Mouse (Mus musculus): ENCODE measurements around the gene Ppp1r9a. TPM values are rescaled to one million over a fixed set of nuclear protein-coding genes. Genes with fewer than 3 reads are reported as not detected.
"Not testable (repeated sequence)": the region's sequence is repeated elsewhere in the genome, so short reads cannot be mapped to it uniquely, and the experiment has no call there.

Ppp1r9a gene
- total RNA-seq (2021) = 10 to 100 TPM; 16.7 to 21.4 TPM
- long read RNA-seq, experiment 1, partial matches to known transcripts = 0 of 3 reads
- long read RNA-seq, experiment 1, other reads (novel, unspliced or antisense) = 3 of 3 reads
- long read RNA-seq, experiment 2, partial matches to known transcripts = 0 of 6 reads
- long read RNA-seq, experiment 2, other reads (novel, unspliced or antisense) = 6 of 6 reads

DNA sequence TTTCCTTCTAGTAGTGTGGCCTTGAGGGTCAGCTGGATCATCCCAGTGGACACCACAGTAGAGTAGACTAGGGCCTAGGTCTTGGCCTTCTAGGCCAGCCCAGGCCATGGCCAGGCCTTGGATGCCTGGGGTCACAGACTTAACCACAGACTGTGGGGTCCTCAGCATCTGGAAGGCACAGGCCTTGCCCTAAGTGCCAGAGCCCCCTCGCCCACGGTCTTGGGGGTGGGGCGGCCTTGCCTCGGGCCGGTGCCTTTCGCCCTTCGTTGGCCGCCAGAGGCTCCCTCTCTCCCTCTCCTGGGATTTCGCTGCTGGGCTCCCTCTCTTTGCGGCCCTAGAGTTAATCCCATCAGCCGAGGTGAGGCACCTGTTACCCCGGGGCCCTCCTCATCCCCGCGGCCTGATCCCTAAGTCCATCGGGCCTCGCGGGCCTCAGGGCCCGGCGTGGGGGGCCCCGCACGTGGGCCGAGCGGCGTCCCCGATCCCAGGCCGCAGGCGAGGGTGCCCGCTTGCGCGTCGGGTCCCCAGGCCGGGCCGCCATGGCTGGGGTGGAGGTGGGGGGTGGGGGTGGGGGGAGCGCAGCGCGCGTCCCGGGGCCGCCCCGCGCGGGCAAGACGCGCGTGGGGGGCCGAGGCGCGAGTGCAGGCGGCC lies at the start of gene Ppp1r9a:
TSS of gene Ppp1r9a (plus strand) at position 244 of the 651 bp plus-strand sequence.
- peak; percentile 50 for DNase-seq

DNA sequence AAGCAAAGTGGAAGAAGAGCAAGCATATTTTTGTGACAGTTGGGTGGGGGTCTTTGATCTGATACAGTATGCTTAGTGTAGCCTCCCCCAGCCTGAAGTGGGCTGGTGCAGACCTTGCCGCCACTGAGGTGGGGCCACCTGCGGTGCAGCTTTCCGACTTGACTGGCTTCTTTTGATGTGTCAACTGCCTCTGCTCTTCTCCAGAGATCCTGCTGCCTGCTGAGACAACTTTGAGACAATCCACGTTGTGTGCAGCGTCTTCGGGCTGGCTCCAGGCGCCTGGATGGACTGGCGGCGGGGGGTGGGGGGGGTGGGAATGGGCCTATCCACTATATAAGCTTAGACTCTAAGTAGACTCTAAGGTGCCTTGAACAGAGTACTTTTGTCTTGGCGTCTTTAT lies 47.5 kb upstream of the Ppp1r9a start:
- no peak for DNase-seq

DNA sequence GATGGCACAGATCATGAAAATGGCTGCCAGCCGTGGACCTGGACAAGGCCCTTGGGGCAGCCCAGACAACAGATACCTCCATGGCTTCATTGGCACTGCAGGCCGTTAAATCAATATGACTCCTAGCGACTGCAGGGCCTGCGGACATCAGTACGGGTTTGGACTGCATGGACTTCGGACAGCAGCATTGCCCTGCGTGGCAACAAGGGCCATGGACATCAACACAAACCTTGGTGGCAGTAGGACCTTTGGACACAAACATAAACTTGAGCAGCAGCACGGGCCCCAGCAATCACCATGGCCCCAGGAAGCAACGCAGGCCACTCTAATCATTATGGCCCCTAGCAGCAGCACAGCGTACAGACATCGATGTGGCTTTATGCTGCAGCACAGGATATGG lies 45.8 kb upstream of the Ppp1r9a start:
- no peak for DNase-seq

DNA sequence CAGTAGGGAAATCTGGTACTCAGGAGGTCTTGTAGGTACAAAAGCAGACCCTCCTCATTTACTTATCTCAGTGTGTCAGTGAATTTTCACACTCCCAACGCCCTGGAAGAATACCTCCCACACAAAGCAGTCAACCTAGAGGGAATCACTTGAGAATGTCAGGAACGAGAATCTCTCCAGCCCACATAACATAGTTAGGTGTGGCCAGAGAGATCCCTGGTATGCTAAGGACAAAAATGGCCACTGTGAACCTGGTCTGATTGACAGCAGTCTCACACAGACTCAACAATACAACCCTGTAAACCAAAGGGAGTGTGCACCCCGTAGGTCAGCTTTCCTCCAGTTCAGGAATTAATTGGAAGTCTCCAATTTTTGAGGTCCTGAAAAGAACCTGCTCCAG lies 18.4 kb upstream of the Ppp1r9a start:
- DNase-seq = no peak

DNA sequence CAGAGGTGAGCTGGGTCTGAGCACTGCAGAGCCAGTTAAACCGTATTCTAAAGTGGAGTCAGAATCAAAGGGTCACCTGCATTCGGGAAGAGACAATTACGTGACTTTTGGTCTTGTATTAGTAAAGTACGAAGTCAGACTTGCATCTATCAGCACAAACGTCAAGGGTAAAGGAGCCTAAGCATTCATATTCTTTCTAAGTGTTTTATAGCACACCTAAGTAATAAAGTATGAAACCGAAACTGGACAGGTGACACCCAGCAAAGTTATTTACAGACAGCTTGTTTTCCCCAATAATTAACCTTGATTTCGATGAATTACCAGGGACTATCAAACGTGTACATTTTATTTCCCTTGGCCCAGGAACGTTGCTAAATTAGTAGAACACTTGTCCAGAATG lies 13.2 kb upstream of the Ppp1r9a start:
- no peak for DNase-seq

GRCm38 (mm10) chr6:4892417-4892816 lies 10.3 kb upstream of the Ppp1r9a start:
- DNase-seq = no peak

- not testable (repeated sequence) for DNase-seq
These were observed 9.4 kb upstream of the Ppp1r9a start for GRCm38 (mm10) chr6:4893312-4893711.

- DNase-seq = no peak
These were observed 2.8 kb upstream of the Ppp1r9a start for GRCm38 (mm10) chr6:4899906-4900305.

GRCm38 (mm10) chr6:4903325-4904054 lies 773 bp downstream of the Ppp1r9a start:
- peak; percentile 67 for DNase-seq

- DNase-seq = peak; percentile 11
These were observed 1.3 kb downstream of the Ppp1r9a start for GRCm38 (mm10) chr6:4904055-4904450.

GRCm38 (mm10) chr6:4910042-4910634 lies 7.4 kb downstream of the Ppp1r9a start:
- no peak for DNase-seq

GRCm38 (mm10) chr6:4918470-4918869 lies 15.8 kb downstream of the Ppp1r9a start:
- no peak for DNase-seq

GRCm38 (mm10) chr6:4923791-4924190 lies 21.1 kb downstream of the Ppp1r9a start:
- DNase-seq = not testable (repeated sequence)

- no peak for DNase-seq
These were observed 23.4 kb downstream of the Ppp1r9a start for GRCm38 (mm10) chr6:4925966-4926687.

- no peak for DNase-seq
These were observed 27.6 kb downstream of the Ppp1r9a start for GRCm38 (mm10) chr6:4930321-4930720.

- DNase-seq = no peak
These were observed 36.2 kb downstream of the Ppp1r9a start for GRCm38 (mm10) chr6:4938901-4939300.

- DNase-seq = no peak
These were observed 37.4 kb downstream of the Ppp1r9a start for GRCm38 (mm10) chr6:4940086-4940485.

- no peak for DNase-seq
These were observed 37.9 kb downstream of the Ppp1r9a start for GRCm38 (mm10) chr6:4940639-4941038.

DNA sequence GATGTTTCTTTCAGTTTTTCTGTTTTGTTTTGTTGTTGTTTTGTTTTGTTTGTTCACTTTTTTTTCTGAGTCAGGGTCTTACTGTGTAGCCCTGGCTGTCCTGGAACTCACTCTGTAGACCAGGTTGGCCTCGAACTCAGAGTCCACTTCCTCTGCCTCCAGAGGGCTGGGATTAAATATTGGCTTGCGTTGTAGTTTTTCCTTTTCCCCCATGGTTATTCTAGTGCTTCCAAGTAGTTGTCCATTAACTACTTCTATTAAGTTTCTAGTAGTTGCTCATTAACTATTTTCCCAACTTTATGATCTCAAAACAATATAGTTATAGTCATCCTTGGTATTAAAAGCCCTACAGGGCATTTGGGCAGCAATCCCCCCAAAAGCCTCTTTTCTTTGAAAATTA lies 41.1 kb downstream of the Ppp1r9a start:
- no peak for DNase-seq

- DNase-seq = no peak
These were observed 45.3 kb downstream of the Ppp1r9a start for GRCm38 (mm10) chr6:4948056-4948455.

DNA sequence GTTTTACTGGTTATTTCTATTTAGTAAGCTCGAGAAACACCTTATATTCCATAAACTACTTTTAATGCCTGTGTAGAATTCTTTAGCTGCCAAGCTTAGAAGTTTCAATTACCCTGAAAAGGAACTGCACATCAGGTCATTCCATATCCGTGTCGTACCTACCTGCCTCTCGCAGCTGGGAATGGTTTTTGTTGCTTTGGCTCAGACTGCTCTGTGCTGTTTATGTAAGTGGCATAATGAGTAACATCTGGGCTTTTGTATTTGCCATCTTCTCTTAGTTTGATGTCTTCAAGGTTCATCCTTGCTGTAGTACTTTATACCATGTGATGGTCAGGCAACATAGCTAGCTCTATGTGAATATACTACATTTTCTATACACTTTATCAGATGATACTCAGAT lies 47.0 kb downstream of the Ppp1r9a start:
- DNase-seq = no peak

DNA sequence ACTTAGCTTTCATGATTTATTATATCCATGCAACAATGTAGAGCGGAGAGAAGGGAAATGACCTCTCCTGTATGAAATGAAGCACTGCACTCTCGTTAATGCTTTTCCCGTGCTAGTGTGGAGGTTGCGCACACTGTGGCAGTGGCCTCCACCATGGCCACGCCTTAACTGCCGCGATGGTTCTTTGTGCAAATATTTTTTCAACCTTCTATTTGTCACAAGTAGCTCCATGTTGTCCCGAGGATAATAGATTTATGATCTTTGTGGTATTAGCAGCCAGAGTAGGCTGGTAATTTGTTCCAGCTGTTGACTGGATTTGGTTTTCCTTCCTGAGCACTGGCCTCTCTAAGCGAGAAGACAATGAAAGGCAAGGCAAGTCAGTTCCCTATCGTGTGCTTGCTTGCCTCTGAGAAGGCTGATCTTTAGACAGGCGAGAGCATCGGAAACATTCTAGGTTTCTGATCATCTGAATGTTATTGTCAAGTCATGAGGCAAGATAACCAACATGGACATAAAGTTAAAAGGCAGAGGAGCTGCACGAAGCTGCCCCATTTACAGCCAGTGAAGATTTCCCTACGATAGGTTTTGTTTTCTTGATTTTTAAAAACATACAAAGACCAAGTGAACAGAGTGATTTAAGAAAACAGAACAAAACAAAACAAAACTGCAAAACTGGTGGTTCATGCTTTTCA lies 50.5 kb downstream of the Ppp1r9a start:
- no peak for DNase-seq

Measured in gastrocnemius, postnatal 10 days (tissue).